In the genomic region with DNA sequence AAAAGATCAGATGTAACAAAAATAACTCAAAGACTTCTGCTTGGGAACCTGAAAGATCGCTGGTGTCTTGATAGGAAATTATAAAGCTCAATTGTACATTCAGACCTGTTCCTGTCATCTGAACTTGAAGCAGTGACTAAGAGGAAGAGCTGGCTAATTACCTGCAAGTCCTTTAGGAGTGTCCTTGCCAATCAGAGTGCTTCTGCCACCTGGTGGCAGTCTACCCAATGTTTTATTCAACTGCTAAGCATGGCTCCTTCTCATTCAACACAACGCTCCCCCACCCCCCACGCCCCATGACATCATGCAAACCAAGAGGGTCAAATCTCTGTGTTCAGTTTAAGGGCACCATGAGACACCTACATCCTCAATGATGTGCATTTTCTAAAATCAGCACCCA, we compare ENCODE assay signal across 9 mouse cellular contexts. TPM values are rescaled to one million over a fixed set of nuclear protein-coding genes. Genes with fewer than 3 reads are reported as not detected.
DNase-seq lines count a peak whose midpoint lies in the region; ATAC-seq and TF ChIP-seq lines count a peak whose summit lies in the region.
"Had no signal": no experiment of that assay in that cellular context is flagged by ENCODE, and none has a peak within 500 bp of the region (broad histone marks: within the 10 kb centered on the region; RNA-seq: fewer than 3 reads in every experiment).

No protein-coding gene starts in this region.

- no peak overlapping the region for H3K9ac ChIP-seq in midbrain, postnatal 0 days (replicated peaks; ENCODE audit: low read length, poor library complexity, severe bottlenecking)

- H3K36me3 ChIP-seq in limb, embryonic 10.5 days = no peaks in the 10 kb centered on the region
- H3K36me3 ChIP-seq in midbrain, postnatal 0 days (ENCODE audit: insufficient read depth, low read length) = no peaks in the 10 kb centered on the region

- H3K9me3 ChIP-seq in limb, embryonic 10.5 days (replicated peaks) = no peaks in the 10 kb centered on the region
- H3K9me3 ChIP-seq in midbrain, postnatal 0 days (ENCODE audit: low read length) = no peaks in the 10 kb centered on the region

- no peaks in the 10 kb centered on the region for H3K27me3 ChIP-seq in limb, embryonic 10.5 days (ENCODE audit: low read depth, poor library complexity, severe bottlenecking)
- H3K27me3 ChIP-seq in midbrain, postnatal 0 days (ENCODE audit: insufficient read depth, low read length) = no peaks in the 10 kb centered on the region

- peak; percentile 51 for DNase-seq in CD4-positive helper T cell, adult 2 months (ENCODE audit: low read depth, low spot score)
- peak; percentile 86 for DNase-seq in adrenal gland, postnatal 10 days
- peak; percentile 45 for DNase-seq in embryo, embryonic 11.5 days (ENCODE audit: low read depth, low spot score)
- DNase-seq in heart, adult 18-20 months = peak; percentile 68 to 82
- DNase-seq in kidney, adult 9 months = peak; percentile 91
- DNase-seq in limb, embryonic 10.5 days (ENCODE audit: low spot score) = peak; percentile 72
- DNase-seq in midbrain, postnatal 0 days (ENCODE audit: low spot score) = peak; percentile 91
- peak; percentile 80 for DNase-seq in telencephalon, adult 2 months (ENCODE audit: low read depth, low spot score)

- H3K4me1 ChIP-seq in limb, embryonic 10.5 days = no peaks in the 10 kb centered on the region
- H3K4me1 ChIP-seq in midbrain, postnatal 0 days (ENCODE audit: insufficient read depth, low read length) = no peaks in the 10 kb centered on the region

- no peak overlapping the region for H3K4me2 ChIP-seq in midbrain, postnatal 0 days (ENCODE audit: low read depth, low read length, poor library complexity, severe bottlenecking)

- peak; percentile 85 for TF ChIP-seq CTCF in midbrain, postnatal 0 days (IDR thresholded peaks at IDR 0.05)

- ATAC-seq in midbrain, postnatal 0 days (ENCODE audit: low FRiP score) = peak; percentile 54; the same call in 1 of the 2 replicates

- no peak overlapping the region for H3K27ac ChIP-seq in limb, embryonic 10.5 days
- H3K27ac ChIP-seq in midbrain, postnatal 0 days (ENCODE audit: low read depth, low read length) = no peak overlapping the region

- no peak overlapping the region for H3K4me3 ChIP-seq in limb, embryonic 10.5 days
- no peak overlapping the region for H3K4me3 ChIP-seq in midbrain, postnatal 0 days (ENCODE audit: low read depth, low read length)
- H3K4me3 ChIP-seq: erythroblast, embryonic 14.5 days had no signal

- 25% methylated on average over 3 of the region's 3 CpGs for WGBS in limb, embryonic 10.5 days
- 14% methylated on average over 3 of the region's 3 CpGs for WGBS in midbrain, postnatal 0 days

RNA-seq across cellular contexts. Expression of a gene that starts 28.3 kb away (rescaled TPM):
- total RNA-seq in adrenal gland, postnatal 10 days (2021) = 1 to 10 TPM; 4.4 to 7.5 TPM
- 1 to 10 TPM; 1.2 to 1.9 TPM for total RNA-seq in heart, adult 18-20 months (2021)
- 0.79 and 1.2 TPM in 2 replicates for polyA plus RNA-seq in limb, embryonic 10.5 days (2016; fragmentation: Nextera tagmentation; extraction: Ambion mirVana)
- total RNA-seq in midbrain, postnatal 0 days (2014; rRNA removed) = 1.3 and 2.0 TPM in 2 replicates
- 1.6 and 1.8 TPM in 2 replicates for polyA plus RNA-seq in midbrain, postnatal 0 days (2015; fragmentation: Nextera tagmentation; extraction: Ambion mirVana)
- polyA plus RNA-seq: erythroblast, embryonic 14.5 days had no signal

RNA-seq across cellular contexts. Expression of a gene that starts 28.5 kb away (rescaled TPM):
- 1 to 10 TPM; 9.7 to 9.8 TPM for total RNA-seq in adrenal gland, postnatal 10 days (2021)
- total RNA-seq in heart, adult 18-20 months (2021) = 1 to 10 TPM; 2.4 to 3.3 TPM
- 2.5 and 4.5 TPM in 2 replicates for polyA plus RNA-seq in limb, embryonic 10.5 days (2016; fragmentation: Nextera tagmentation; extraction: Ambion mirVana)
- total RNA-seq in midbrain, postnatal 0 days (2014; rRNA removed) = 1.5 and 5.3 TPM in 2 replicates
- 1.3 and 2.2 TPM in 2 replicates for polyA plus RNA-seq in midbrain, postnatal 0 days (2015; fragmentation: Nextera tagmentation; extraction: Ambion mirVana)
- polyA plus RNA-seq: erythroblast, embryonic 14.5 days had no signal
